Mouse (Mus musculus): Measurements from ENCODE around the gene Med29.

The Med29 gene

DNA sequence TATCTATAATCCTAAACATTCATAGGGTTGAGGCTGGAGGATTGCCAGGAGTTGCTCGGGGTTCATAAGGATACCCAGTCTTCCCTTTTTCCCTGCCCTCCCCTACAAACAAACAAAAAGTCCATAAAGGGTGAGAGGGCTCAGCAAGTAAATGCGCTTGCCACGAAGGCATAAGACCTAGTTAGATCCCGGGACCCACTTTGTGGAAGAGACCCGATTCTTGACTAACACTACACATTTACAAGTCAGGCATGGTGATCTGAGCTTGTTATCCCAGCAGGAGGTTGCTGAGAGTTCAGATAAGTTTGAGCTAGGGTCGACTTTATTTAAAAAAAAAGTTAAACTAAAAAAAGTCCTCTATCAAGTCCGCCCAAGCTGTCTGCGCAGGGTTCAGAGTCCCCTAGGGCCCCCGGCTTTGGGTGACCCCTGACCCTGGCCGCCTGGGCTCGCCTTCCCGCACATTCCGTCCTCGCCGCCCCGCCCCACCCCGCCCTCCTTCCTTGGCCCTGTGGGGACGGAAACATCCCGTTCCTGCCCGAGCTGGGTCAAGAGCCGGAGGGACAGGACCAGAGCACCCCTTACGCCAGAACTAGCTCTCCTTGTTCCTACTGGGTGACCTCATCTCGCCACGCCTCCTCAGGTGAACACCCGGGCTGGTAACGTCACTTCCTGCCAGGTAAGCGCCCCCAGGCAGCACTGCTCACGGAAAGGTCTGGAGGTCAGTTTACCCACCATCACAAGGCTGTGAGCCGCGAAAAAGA is 16.3 kb downstream of the Med29 start:
- peak; percentile 34 to 45 for DNase-seq (ENCODE audit: low spot score in 2 of 2)

DNA sequence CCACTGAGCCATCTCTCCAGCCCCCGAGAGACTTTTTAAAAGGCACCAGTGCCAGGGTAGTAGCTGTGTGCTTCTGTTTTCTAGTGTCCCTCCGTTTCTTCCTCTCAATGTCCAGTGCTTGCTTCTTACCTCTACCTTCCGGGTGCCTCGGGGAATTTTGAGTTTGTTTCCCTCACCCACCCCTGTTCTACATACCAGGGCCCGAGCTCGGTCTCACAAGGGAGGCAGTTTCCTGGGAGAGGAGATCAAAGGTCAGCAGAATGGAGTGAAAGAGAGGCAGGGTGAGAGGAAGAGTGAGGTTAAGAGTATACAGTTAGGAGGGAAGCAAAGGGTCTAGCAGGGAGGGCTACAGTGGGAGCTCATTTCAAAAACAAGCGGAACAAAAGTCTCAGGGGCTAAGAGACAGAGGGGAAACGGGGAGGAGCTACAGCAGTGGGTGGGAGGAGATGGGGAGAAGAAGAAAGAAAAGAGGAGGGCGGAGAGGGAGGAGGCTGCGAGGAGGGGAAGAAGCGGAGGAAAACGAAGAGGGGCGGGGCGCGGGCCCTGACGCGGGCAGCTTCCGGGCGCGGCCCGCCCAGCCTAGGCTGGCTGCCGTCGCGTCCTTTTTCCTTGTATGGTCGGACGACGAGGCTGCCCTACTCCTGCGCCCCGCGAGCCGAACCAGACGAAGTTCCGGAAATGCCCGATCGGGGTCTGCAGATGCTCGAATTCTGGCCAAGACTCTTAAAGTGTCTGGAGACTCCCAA is 17.2 kb downstream of the Med29 start:
- DNase-seq (ENCODE audit: low spot score in 2 of 2) = peak; percentile 80 to 82

DNA sequence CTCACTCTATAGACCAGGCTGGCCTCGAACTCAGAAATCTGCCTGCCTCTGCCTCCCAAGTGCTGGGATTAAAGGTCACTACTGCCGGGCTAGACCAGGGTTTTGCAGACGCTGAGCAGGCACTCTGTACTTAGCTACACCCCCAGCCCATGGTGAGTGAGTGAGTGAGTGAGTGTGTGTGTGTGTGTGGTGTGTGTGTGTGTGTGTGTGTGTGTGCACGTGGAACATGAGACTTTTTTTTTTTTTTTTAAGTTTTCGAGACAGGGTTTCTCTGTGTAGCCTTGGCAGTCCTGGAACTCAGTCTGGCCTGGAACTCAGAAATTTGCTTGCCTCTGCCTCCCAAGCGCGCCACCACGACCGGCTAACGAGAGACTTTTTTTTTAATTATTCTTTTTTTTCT is 17.9 kb downstream of the Med29 start:
- no peak for DNase-seq (ENCODE audit: low spot score in 2 of 2)

DNA sequence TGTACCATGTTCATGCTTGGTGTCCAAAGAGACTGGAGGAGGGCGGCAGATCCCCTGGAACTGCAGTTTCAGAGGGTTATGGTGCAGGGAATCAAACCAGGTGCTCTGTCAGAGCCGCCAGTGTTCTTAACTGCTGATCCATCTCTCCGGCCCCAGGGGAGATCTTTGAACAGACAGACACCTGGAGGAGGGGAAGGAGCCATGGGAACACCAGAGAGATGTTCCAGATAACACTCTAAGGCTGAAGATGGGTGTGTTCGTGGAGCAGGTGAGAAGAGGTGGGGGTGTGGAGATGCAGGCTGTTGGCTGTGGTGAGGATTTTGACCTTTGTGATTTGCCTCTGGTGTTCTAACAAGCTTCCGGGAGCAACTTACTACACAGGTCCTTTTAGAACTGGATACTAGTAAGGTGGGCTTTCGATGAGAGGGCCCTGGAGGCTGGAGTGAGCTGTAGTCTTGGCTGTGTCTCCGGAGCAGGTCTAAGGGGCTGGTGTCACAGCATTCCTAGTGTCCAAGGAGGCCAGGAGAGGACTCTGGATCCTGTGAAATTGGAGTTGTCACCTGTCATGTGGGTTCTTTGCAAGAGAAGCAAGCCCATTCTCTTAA is 18.5 kb downstream of the Med29 start:
- no peak for DNase-seq (ENCODE audit: low spot score in 2 of 2)

DNA sequence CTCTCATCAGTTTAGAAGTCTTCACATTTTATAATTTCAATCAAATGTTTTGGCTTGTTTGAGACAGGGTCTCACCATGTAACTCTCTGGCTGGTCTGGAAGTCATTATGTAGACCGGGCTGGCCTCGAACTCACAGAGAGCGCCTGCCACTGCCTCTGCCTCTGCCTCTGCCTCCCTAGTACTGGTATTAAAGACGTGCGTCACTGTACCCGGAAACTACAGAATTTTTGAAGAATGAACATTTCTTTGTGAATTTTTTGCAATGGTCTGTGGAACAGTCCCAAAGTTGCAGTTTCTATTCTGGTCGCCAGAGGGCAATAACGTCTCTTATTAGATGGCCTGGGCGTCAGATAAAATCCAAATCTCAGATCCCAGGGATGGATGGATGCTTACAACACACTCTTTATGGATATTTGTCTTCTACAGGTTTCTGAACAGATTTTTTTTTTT is 19.4 kb downstream of the Med29 start:
- DNase-seq (ENCODE audit: low spot score in 2 of 2) = peak; percentile 27 to 70

DNA sequence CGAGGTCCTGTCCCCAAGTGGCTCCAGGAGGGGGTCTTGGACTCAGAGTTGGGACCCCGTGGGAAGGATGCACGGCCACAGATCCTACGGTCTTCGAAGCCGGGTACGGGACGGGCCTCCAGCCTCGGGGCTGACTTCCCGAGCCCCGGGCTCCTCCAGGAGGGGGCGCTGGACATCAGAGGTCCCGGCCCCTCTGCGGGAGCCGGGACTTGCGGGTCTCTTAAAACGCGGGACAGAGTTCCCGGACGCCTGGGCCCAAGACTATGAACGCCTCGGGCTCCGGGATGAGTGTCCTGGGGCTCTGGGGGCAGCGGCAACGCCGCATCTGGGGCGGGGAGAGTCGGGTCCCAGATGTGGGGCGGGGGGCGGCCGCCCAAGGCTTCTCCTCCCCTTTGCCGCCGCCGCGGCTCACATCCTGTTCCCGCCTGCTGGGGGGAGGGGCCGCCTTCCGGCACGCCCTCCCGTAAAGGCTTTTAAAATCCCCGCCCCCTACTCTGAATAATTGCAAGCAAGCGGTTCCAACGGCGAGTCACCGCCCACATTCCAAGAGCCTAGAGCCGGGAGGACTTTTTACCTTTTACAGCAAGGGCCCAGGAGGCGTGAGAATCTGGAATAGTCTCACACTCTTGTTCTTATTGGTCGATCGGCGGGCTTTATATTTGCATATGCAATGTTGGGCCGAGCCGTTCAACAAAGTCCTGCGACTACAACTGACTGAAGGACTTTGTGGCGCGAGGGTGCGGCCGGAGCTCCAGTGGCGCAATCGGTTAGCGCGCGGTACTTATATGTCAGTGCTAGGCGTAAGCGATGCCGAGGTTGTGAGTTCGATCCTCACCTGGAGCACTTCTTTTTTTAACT is 20.0 kb downstream of the Med29 start, which contains the start of gene Plekhg2:
Gene Plekhg2 (minus strand): TSS at position 349 of the 858 bp plus-strand sequence.
- peak; percentile 95 to 97 for DNase-seq (ENCODE audit: low spot score in 2 of 2)

DNA sequence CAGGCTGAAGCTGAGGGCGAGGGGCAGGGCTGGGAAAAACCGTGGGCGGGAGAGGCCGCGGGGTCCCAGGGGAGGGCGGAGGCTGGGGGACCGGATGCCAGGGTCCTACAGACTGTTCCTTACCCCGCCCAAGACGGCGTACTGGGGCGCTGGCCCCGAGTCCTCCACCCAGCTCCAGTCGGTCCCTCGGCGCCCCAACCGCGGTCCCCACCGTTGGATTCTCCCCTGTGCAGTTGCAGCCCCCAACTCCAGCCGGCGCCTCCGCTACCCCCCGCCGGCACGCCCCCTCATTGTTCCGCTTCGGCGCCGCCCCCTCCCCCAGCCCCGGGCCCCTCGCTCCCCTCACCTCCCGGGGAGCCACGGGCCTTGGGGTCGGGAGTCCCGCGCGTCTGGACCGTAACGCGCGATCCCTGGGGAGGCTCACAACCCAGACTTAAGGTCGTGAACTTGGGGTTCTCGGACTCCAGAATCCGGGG is 21.0 kb downstream of the Med29 start:
- peak; percentile 39 to 40 for DNase-seq (ENCODE audit: low spot score in 2 of 2)

DNA sequence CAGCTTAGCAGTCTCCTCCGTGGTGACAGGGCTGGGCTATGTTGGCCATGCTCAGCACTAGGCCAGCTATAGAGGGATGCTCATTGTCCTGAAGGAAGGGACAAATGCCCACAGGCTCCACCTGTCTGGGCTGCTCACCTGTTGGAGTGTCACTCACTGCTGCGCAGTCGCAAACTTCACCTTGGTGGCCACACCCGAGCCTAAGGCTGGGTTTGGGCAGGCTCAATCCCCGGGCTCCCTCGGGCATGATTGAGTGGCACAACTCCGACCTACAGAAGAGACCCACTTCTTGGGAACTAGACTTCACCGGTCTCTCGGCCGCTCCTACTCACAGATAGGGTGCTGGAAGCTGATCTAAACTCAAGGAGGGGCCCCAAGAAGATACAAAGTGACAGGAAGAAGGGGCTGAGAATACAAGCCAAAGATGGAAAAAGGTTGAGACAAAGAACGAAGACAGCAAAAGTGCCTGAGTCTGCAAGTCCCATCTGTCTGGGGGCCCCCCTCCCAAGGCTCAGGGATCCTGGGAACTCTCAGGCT is 21.5 kb downstream of the Med29 start:
- DNase-seq (ENCODE audit: low spot score in 2 of 2) = no peak

DNA sequence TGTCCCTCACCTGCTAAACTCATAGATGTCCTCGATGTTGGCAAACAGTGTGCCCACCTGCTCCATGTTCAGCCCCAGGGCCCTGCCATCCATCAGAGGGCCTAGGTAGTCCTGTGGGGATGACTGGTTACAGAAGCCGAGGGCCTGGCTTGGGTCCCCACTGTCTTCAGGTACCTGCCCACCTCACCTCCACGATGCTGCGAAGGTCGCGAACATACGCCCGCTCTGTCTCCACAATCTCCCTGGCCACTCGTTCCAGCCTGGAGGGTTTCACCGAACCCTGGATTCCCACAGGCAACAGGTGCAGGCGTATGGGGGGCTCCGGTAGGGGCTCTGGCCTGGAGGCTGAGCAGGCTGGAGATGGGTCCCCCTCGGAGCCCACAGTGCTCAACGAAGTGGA is 22.5 kb downstream of the Med29 start:
- DNase-seq (ENCODE audit: low spot score in 2 of 2) = no peak

DNA sequence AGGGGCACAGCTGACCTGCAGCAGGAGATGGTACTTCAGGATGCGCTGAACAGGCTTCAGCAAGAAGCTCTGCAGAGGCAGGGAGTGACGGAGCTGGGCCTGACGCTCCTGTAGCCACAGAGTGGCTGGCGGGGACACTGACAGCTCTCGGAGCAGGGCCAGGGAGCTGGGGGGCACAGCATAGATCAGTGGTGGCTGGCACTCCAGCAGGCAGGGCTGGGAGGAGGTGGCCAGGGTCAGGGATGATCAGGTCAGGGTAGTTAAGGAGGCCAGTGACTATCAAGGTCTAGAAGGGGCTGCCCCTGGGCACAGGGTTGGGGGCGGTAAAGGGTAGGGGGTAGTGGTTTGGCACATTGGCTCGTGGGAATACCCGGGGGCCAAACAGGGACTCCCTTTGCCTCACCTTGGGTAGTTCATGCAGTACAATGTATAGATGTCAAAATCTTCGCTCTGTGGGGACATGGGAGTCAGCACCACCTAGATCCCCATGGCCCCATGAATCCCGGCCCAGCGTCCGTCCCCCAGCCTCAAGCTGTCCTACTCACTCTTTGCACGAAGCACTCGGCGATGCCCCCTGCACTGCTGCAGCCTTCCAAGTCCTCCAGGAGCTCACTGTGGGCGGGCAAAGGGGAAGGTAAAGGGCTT is 24.1 kb downstream of the Med29 start:
- DNase-seq (ENCODE audit: low spot score in 2 of 2) = no peak

DNA sequence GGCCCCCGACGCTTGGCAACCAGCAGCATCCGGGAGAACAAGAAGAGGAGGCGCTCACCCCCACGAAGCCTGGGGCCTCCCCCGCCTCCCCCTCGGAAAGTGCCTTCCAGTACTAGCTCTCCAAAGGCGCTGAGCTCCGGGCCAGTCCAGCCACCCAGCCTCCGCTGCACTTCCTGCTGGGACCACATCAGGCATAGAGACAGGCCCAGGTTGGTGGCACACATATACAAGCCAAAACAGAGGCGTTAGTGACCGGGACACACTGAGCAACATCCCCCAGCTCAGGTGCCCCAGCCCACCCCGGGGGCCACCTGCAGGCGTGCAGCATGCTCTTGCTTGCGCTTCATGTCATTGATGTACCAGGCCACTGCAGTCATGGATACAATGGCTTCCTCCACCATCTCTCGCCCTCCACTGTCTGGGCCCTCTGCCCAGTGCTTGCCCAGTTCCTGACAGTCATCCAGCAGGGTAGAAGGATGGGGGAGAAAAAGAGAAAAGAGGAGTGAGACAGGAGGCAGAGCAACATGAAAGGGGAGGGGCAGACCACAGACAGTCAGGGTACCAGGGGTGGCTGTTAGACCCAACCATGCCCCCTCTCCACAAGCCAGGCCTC is 24.7 kb downstream of the Med29 start:
- no peak for DNase-seq (ENCODE audit: low spot score in 2 of 2)

DNA sequence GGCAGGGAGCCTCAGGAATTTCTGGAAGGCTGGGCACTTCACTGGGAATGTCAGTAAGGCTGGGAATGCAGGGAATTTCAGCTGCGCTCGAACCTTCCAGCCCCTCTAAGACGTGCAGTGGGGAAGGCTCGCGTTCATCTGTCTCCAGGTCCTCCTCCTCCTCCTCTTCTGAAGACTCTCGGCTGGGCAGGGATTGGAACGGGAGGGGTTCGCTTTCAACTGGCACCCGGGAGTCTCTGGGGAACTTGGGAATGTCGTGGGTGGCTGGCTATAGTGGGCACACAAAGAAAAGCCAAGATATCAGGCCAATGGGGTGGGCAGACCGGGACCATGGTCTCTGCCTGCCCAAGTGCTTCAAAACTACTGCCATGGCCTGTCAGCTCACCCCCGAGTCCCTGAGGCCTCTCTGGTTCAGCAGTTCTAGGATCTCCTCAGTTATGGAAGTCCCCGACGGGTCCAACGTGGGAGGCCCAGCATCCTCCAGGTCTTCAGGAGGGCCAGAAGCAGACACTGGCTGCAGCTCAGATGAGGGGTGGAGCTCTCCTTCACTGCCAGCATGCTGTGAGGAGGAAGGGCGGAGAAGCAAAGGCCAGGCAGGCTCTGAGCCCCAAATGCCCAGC is 30.0 kb downstream of the Med29 start:
- DNase-seq (ENCODE audit: low spot score in 2 of 2) = no peak

DNA sequence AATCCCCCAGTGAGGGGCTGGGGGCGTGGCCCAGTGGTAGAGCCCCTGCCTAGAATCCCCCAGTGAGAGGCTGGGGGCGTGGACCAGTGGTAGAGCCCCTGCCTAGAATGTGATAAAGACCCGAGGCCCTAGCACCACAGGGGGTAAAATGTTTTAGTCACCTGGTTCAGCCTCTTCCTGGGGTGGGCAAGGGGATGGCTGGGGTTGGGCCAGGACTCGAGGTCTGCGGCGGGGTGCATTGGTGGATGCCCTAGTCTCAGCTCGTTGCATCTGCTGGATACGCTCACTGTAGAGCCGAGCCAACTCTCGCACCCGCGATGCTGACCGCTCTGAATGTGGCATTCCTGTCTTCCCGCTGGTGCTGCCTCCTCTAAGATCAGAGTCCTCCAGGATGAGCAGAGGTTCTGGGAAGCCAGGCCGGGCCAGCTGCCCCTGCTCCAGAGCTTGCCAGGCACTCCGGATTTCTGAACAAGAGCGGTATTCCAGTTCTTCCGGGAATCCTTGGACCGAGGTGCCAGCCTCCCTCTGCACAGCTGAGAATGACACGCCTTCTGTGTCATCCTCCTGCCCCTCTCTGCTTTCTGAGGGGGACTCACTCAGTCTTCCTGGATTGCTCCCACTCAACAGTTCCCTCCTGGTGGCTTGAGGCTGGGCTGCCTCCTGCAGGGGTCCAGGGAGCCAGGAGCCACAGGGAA is 30.7 kb downstream of the Med29 start:
- no peak for DNase-seq (ENCODE audit: low spot score in 2 of 2)

DNA sequence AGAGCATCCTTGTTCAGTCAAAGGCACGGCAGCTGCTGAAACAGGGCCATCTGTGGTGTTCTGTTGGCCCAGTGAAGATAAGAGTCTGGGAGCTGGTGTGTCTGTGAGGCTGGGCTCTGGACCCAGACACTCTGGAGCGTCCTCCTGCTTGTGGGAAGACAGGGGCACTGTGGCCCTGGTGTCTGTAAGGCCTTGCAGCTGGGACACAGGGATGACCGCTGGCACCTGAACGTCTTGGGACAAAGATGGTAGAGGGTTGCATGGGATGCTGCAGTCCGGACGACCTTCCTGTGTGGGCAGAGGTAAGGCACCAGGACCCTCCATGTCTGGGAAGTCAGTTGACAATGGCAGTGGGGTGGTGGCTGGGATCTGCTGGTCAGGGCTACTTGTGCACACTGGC is 32.2 kb downstream of the Med29 start:
- DNase-seq (ENCODE audit: low spot score in 2 of 2) = no peak

DNA sequence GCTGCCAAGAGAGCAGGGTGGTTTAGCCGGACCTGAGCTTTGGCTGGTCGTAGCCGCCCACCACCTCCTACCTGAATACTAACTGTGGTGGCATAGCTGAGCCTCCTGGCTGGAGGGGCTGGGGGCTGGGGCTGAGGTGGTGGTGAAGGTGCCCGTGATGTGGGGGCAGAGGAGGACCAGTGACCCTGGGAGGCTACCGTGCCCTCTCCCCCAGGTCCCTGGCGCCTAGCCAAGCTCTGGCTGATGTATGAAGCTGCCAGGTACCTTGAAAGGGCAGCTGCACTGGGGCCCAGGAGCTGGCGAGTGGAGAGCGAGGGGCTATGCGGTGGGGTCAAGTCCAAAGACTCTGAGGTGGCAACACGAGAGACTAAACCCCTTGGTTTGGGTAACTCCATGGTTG is 32.7 kb downstream of the Med29 start:
- DNase-seq (ENCODE audit: low spot score in 2 of 2) = no peak

DNA sequence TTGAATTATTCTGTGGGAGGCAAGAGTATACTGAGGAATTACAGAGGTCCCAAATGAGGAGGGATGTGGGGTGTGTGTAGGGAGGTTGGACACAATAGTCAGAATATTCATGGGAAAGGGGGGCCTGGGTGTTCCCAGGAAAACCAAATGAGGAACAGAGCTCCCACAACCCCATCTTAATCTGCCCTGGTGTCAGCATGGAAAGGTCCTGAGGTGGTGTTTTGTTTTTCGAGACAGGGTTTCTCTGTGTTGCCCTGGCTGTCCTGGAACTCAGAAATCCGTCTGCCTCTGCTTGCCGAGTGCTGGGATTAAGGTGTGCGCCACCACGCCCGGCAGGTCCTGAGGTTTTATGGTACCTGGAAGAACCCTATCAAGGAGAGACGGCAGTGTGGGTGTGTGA is 34.1 kb downstream of the Med29 start:
- no peak for DNase-seq (ENCODE audit: low spot score in 2 of 2)

DNA sequence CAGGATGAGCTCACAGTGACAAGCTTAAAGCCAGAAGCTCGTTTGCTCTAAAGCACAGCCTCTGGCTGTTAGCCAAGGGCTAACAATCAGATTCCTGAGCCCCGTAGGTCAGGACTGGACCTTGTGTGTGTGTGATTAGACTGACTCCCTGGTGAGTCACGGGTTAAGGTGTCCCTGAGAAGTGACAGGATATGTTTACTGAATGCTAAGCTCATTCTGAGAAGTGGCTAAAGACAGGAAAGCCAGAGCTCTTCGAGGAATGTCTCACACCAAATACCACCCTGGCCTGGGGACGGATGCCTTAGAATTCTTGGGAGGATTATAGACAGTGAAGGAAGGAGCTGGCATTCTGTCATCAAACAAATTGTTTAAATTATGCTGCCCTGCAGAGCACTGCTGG is 34.5 kb downstream of the Med29 start:
- no peak for DNase-seq (ENCODE audit: low spot score in 2 of 2)

DNA sequence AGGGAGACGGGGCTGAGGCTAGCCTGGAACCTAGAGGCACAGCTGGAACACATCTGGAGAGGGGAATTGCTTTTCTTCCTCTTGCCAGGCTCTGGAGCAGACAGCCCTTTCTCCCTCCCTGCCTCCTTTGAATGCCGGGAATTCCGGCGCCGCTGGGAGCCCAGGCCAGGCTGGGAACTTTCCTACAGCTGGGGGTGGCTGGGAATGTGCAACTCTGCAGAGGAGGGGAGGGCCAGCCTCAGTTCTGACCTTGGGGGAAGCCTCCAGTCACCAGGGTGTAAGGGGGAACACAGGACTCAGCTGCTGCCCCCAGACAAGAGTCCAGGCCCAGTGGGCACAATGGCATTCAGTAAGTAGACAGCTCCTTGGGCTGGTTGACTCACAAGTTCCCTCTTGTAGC is 35.5 kb downstream of the Med29 start:
- no peak for DNase-seq (ENCODE audit: low spot score in 2 of 2)

DNA sequence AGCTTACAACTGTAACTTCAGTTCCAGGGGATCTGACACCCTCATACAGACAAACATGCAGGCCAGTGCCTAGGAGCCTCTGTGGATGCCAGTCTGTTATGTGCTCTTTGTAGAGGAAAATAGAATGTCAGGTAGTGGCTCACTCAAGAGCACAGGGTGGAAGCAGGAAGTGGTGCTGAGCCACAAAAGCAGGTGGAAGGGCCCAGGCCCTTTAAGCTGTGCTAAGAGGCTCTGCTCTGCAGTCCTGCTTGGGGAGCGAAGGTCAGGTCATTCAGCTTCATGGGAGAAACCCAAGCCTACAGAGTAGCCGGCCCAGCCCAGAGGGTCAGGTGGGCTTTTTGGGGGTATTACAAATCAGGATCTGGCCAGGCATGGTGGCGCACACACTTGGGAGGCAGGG is 37.3 kb downstream of the Med29 start:
- DNase-seq (ENCODE audit: low spot score in 2 of 2) = no peak
